Mouse (Mus musculus): ENCODE results near the gene Hnrnpl.

- no peak for TF ChIP-seq POLR2A (IDR thresholded peaks at IDR 0.05; ENCODE audit: extremely low read depth, insufficient read depth, low read length)
- TF ChIP-seq CTCF (IDR thresholded peaks at IDR 0.05; ENCODE audit: low read depth, low read length), result no peak
Measured at GRCm38 (mm10) chr7:28836936-28837335, 28.6 kb downstream of the Hnrnpl start.
